Mouse (Mus musculus): ENCODE results near the gene Atxn1. TPM values are rescaled to one million over a fixed set of nuclear protein-coding genes. Genes with fewer than 3 reads are reported as not detected.
A peak's percentile ranks its signal among the peaks of the same experiment; 100 is the strongest.

Gene Atxn1
- total RNA-seq, 2 experiments from 2014 or later: 112 to 115 TPM

- no peak for DNase-seq (ENCODE audit: extremely low spot score in 1 of 2, low spot score in 1 of 2)
Measured at GRCm38 (mm10) chr13:45513009-45513984, 451.5 kb downstream of the Atxn1 start.

GRCm38 (mm10) chr13:45512531-45512930 lies 452.3 kb downstream of the Atxn1 start:
- no peak for DNase-seq (ENCODE audit: extremely low spot score in 1 of 2, low spot score in 1 of 2)

- no peak for DNase-seq (ENCODE audit: extremely low spot score in 1 of 2, low spot score in 1 of 2)
Measured at GRCm38 (mm10) chr13:45511706-45512435, 452.9 kb downstream of the Atxn1 start.

- no peak for DNase-seq (ENCODE audit: extremely low spot score in 1 of 2, low spot score in 1 of 2)
Measured at GRCm38 (mm10) chr13:45509366-45509765, 455.4 kb downstream of the Atxn1 start.

- DNase-seq (ENCODE audit: extremely low spot score in 1 of 2, low spot score in 1 of 2): peak; percentile 65 to 70
Measured at GRCm38 (mm10) chr13:45508495-45508894, 456.3 kb downstream of the Atxn1 start.

- DNase-seq (ENCODE audit: extremely low spot score in 1 of 2, low spot score in 1 of 2): peak; percentile 64 to 70
Measured at GRCm38 (mm10) chr13:45507274-45508229, 457.3 kb downstream of the Atxn1 start, which contains the start of gene Gmpr. TSS of gene Gmpr (plus strand) at chr13:45507444.

GRCm38 (mm10) chr13:45505546-45505945 lies 459.3 kb downstream of the Atxn1 start:
- no peak for DNase-seq (ENCODE audit: extremely low spot score in 1 of 2, low spot score in 1 of 2)

GRCm38 (mm10) chr13:45502791-45503190 lies 462.0 kb downstream of the Atxn1 start:
- no peak for DNase-seq (ENCODE audit: extremely low spot score in 1 of 2, low spot score in 1 of 2)

- DNase-seq (ENCODE audit: extremely low spot score in 1 of 2, low spot score in 1 of 2): no peak
Measured at GRCm38 (mm10) chr13:45499906-45500305, 464.9 kb downstream of the Atxn1 start.
